Mouse (Mus musculus): ENCODE results near the gene Isy1. TPM values are rescaled to one million over a fixed set of nuclear protein-coding genes. Genes with fewer than 3 reads are reported as not detected.
A peak's percentile ranks its signal among the peaks of the same experiment; 100 is the strongest.

Gene Isy1
- total and polyA plus RNA-seq, 2 experiments = 5.6 to 18.6 TPM

GRCm38 (mm10) chr6:87807735-87808440 lies 30.7 kb downstream of the Isy1 start:
- H3K9ac ChIP-seq (ENCODE audit: low read depth, low read length) = peak overlapping the region; percentile 67
- peaks cover 11% of the 10 kb centered on the region; the same call in 1 of the 2 replicates for H3K36me3 ChIP-seq (ENCODE audit: control insufficient read depth, insufficient read depth, low read length)
- DNase-seq (ENCODE audit: extremely low read depth, low read depth, low spot score) = no peak
- H3K4me3 ChIP-seq (ENCODE audit: insufficient read depth, low read depth, low read length) = peak overlapping the region; percentile 47
- H3K27me3 ChIP-seq (ENCODE audit: control insufficient read depth, insufficient read depth, low read length) = no peaks in the 10 kb centered on the region
- TF ChIP-seq POLR2A (IDR thresholded peaks at IDR 0.05; ENCODE audit: extremely low read depth, insufficient read depth, low read length) = no peak
- no peak for TF ChIP-seq CTCF (IDR thresholded peaks at IDR 0.05; ENCODE audit: low read depth, low read length)
- WGBS = 44% methylated on average over 4 of the region's 4 CpGs
- H3K79me2 ChIP-seq (ENCODE audit: control insufficient read depth, insufficient read depth, low read length) = peaks cover 34% of the 10 kb centered on the region; the same call in 1 of the 2 replicates
- peaks cover 30% of the 10 kb centered on the region for H3K4me1 ChIP-seq (ENCODE audit: control insufficient read depth, insufficient read depth, low read length)
- peak overlapping the region; percentile 93 for H3K27ac ChIP-seq (replicated peaks; ENCODE audit: insufficient read depth, low read depth, low read length)

DNA sequence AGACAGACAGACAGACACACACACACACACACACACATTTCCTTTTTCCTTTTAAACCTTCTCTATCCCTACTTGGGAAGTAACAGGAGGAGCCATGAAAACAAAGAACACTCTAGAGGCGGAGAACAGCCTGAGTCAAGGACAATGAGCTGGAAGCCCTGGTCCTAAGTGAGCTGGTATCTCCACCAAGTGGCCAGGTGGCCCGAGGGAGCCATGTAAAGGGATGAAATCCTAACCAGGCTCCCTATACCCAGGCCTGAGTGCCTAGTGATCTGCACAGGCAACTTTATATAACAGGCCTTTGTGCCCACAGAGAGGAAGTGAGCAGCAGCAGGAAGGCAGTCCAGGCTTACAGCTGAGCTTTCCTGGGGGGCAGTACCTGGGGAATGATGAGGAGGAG lies 31.7 kb downstream of the Isy1 start:
- Histone ChIP-seq H3K79me2 (ENCODE audit: control insufficient read depth, insufficient read depth, low read length) (peaks cover 41% of the 10 kb centered on the region; the same call in 1 of the 2 replicates), H3K36me3 (ENCODE audit: control insufficient read depth, insufficient read depth, low read length) (peaks cover 11% of the 10 kb centered on the region; the same call in 1 of the 2 replicates), H3K9ac (ENCODE audit: low read depth, low read length) (peak overlapping the region; percentile 43), H3K4me3 (ENCODE audit: insufficient read depth, low read depth, low read length) (no peak overlapping the region), H3K27me3 (ENCODE audit: control insufficient read depth, insufficient read depth, low read length) (no peaks in the 10 kb centered on the region), H3K4me1 (ENCODE audit: control insufficient read depth, insufficient read depth, low read length) (peaks cover 31% of the 10 kb centered on the region), H3K27ac (replicated peaks; ENCODE audit: insufficient read depth, low read depth, low read length) (peak overlapping the region; percentile 64)
- WGBS = 7% methylated on average over 2 of the region's 2 CpGs
- DNase-seq (ENCODE audit: extremely low read depth, low read depth, low spot score) = no peak
- TF ChIP-seq CTCF (IDR thresholded peaks at IDR 0.05; ENCODE audit: low read depth, low read length) = peak; percentile 22; the same call in 1 of the 2 replicates
- no peak for TF ChIP-seq POLR2A (IDR thresholded peaks at IDR 0.05; ENCODE audit: extremely low read depth, insufficient read depth, low read length)

GRCm38 (mm10) chr6:87806028-87806427 lies 32.6 kb downstream of the Isy1 start:
- H3K9ac ChIP-seq (ENCODE audit: low read depth, low read length) = no peak overlapping the region
- 39% methylated on average over 2 of the region's 2 CpGs for WGBS
- peak overlapping the region; percentile 17 for H3K27ac ChIP-seq (replicated peaks; ENCODE audit: insufficient read depth, low read depth, low read length)
- TF ChIP-seq CTCF (IDR thresholded peaks at IDR 0.05; ENCODE audit: low read depth, low read length) = no peak
- no peak for TF ChIP-seq POLR2A (IDR thresholded peaks at IDR 0.05; ENCODE audit: extremely low read depth, insufficient read depth, low read length)
- H3K36me3 ChIP-seq (ENCODE audit: control insufficient read depth, insufficient read depth, low read length) = peaks cover 11% of the 10 kb centered on the region; the same call in 1 of the 2 replicates
- H3K79me2 ChIP-seq (ENCODE audit: control insufficient read depth, insufficient read depth, low read length) = peaks cover 46% of the 10 kb centered on the region
- peaks cover 36% of the 10 kb centered on the region for H3K4me1 ChIP-seq (ENCODE audit: control insufficient read depth, insufficient read depth, low read length)
- DNase-seq (ENCODE audit: extremely low read depth, low read depth, low spot score) = no peak
- no peaks in the 10 kb centered on the region for H3K27me3 ChIP-seq (ENCODE audit: control insufficient read depth, insufficient read depth, low read length)
- no peak overlapping the region for H3K4me3 ChIP-seq (ENCODE audit: insufficient read depth, low read depth, low read length)

DNA sequence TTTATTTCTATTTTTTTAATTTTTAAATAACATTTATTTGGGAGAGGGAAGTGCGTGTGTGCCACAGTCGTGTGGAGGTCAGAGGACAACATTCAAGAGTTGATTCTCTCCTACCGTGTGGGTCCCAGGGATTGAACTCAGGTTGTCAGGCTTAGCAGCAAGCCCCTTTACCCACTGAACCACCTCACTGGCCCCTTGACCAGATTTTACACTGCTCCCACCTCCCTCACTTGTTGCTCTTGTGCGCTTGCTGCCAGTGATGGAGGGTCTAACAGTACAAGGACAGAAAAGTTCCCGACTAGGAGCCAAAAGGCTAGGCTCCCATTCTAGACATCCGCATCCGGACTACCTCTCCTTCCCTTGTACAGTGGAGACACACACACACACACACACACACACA lies 33.1 kb downstream of the Isy1 start:
- Histone ChIP-seq H3K4me1 (ENCODE audit: control insufficient read depth, insufficient read depth, low read length) (peaks cover 37% of the 10 kb centered on the region), H3K27ac (replicated peaks; ENCODE audit: insufficient read depth, low read depth, low read length) (peak overlapping the region; percentile 17), H3K27me3 (ENCODE audit: control insufficient read depth, insufficient read depth, low read length) (no peaks in the 10 kb centered on the region), H3K36me3 (ENCODE audit: control insufficient read depth, insufficient read depth, low read length) (peaks cover 11% of the 10 kb centered on the region; the same call in 1 of the 2 replicates), H3K9ac (ENCODE audit: low read depth, low read length) (0 out of 2 replicates have a peak overlapping the region, but pooled peaks have one; percentile 20), H3K4me3 (ENCODE audit: insufficient read depth, low read depth, low read length) (no peak overlapping the region), H3K79me2 (ENCODE audit: control insufficient read depth, insufficient read depth, low read length) (peaks cover 51% of the 10 kb centered on the region)
- no peak for DNase-seq (ENCODE audit: extremely low read depth, low read depth, low spot score)
- TF ChIP-seq POLR2A (IDR thresholded peaks at IDR 0.05; ENCODE audit: extremely low read depth, insufficient read depth, low read length) = no peak
- no peak for TF ChIP-seq CTCF (IDR thresholded peaks at IDR 0.05; ENCODE audit: low read depth, low read length)
- 73% methylated on average over 7 of the region's 7 CpGs for whole genome bisulfite sequencing

DNA sequence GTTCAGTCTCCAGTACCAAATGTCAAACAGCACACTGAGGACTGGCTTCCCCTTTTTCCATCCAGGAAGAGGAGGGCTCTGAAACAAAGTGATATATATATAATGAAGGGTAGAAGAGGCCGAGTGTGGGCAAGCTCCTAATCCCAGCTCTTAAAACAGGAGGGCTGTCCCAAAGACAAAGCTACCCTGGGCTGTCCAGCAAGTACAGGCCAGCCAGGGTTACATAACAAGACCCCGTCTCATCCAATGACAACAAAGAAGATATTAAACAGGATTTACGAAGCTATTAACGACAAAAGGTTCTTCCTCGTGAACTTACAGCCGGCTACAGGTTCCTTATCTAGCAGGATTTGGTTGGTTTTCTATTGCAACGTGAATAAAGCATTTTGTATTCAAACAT lies 33.7 kb downstream of the Isy1 start:
- no peak for DNase-seq (ENCODE audit: extremely low read depth, low read depth, low spot score)
- Histone ChIP-seq H3K4me1 (ENCODE audit: control insufficient read depth, insufficient read depth, low read length) (peaks cover 40% of the 10 kb centered on the region), H3K27me3 (ENCODE audit: control insufficient read depth, insufficient read depth, low read length) (no peaks in the 10 kb centered on the region), H3K27ac (replicated peaks; ENCODE audit: insufficient read depth, low read depth, low read length) (peak overlapping the region; percentile 42), H3K79me2 (ENCODE audit: control insufficient read depth, insufficient read depth, low read length) (peaks cover 57% of the 10 kb centered on the region), H3K36me3 (ENCODE audit: control insufficient read depth, insufficient read depth, low read length) (peaks cover 11% of the 10 kb centered on the region; the same call in 1 of the 2 replicates), H3K9ac (ENCODE audit: low read depth, low read length) (no peak overlapping the region), H3K4me3 (ENCODE audit: insufficient read depth, low read depth, low read length) (no peak overlapping the region)
- 39% methylated on average over 7 of the region's 7 CpGs for WGBS
- TF ChIP-seq CTCF (IDR thresholded peaks at IDR 0.05; ENCODE audit: low read depth, low read length) = no peak
- TF ChIP-seq POLR2A (IDR thresholded peaks at IDR 0.05; ENCODE audit: extremely low read depth, insufficient read depth, low read length) = no peak

DNA sequence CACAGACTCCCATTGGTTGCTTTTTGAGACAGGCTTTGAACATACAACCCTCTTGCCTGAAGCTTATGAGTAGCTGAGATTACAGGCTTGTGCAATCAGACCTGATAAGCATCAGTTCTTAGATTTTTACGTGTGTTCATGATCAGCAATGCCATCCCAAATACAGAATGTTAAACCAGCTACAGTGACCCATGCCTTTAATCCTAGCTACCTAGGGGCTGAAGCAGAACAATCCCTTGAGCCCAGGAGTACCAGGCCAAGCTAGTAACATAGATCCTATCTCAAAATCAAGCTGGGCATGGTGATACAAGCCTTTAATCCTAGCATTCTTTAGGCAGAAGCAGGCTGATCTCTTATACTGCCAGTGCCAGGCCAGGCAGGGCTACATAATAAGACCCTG lies 34.6 kb downstream of the Isy1 start:
- peaks cover 40% of the 10 kb centered on the region for H3K4me1 ChIP-seq (ENCODE audit: control insufficient read depth, insufficient read depth, low read length)
- no peak overlapping the region for H3K27ac ChIP-seq (replicated peaks; ENCODE audit: insufficient read depth, low read depth, low read length)
- no peak for DNase-seq (ENCODE audit: extremely low read depth, low read depth, low spot score)
- TF ChIP-seq CTCF (IDR thresholded peaks at IDR 0.05; ENCODE audit: low read depth, low read length) = no peak
- no peak for TF ChIP-seq POLR2A (IDR thresholded peaks at IDR 0.05; ENCODE audit: extremely low read depth, insufficient read depth, low read length)
- H3K27me3 ChIP-seq (ENCODE audit: control insufficient read depth, insufficient read depth, low read length) = no peaks in the 10 kb centered on the region
- peaks cover 11% of the 10 kb centered on the region; the same call in 1 of the 2 replicates for H3K36me3 ChIP-seq (ENCODE audit: control insufficient read depth, insufficient read depth, low read length)
- H3K4me3 ChIP-seq (ENCODE audit: insufficient read depth, low read depth, low read length) = no peak overlapping the region
- WGBS = 13% methylated on average over 1 of the region's 1 CpGs
- H3K79me2 ChIP-seq (ENCODE audit: control insufficient read depth, insufficient read depth, low read length) = peaks cover 57% of the 10 kb centered on the region
- H3K9ac ChIP-seq (ENCODE audit: low read depth, low read length) = no peak overlapping the region

Data from liver, adult 2 months (tissue).